Mouse (Mus musculus) cerebellum, postnatal 14 days (tissue): ENCODE results near the gene Calm1.
"Not testable (repeated sequence)": the region's sequence is repeated elsewhere in the genome, so short reads cannot be mapped to it uniquely, and the experiment has no call there.

Experiments used
- DNase-seq, 2 experiments: peaks; one replicate each; pipeline ENCODE4 v3.0.0; 2021; ENCODE audit warnings: mixed read lengths in 2 of 2

Calm1 gene

GRCm38 (mm10) chr12:100198967-100199660, at the start of gene Calm1:
Gene Calm1, plus strand, starts transcription at chr12:100199435.
- peak; percentile 97 to 99 for DNase-seq

- no peak for DNase-seq
Measured at GRCm38 (mm10) chr12:100152466-100152865, 46.8 kb upstream of the Calm1 start.

- DNase-seq, result peak; percentile 91 to 92
Measured at GRCm38 (mm10) chr12:100159261-100159975, 39.8 kb upstream of the Calm1 start, which contains the start of gene Nrde2. Gene Nrde2, minus strand, starts transcription at chr12:100159653.

- DNase-seq, result no peak
Measured at GRCm38 (mm10) chr12:100164991-100165500, 34.2 kb upstream of the Calm1 start.

DNA sequence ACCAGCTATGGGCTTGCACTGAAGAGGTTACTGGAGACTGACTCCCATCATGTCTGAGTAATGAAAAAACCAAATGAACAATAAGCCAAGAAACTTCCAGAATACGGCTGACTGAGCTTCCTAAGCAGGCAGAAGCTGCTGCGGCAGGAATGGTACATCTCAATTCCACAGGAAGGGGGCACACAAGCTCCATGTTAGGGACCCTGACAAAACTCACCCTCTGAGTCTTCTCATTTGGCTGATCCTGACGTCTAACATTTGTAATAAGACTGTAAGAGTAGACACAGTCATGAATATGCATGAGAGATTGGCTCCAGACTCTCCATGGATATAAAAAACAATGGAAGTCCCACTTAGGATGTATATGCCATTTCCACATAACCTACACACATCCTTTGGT, 33.1 kb upstream of the Calm1 start:
- DNase-seq, result peak; percentile 85 to 86

DNA sequence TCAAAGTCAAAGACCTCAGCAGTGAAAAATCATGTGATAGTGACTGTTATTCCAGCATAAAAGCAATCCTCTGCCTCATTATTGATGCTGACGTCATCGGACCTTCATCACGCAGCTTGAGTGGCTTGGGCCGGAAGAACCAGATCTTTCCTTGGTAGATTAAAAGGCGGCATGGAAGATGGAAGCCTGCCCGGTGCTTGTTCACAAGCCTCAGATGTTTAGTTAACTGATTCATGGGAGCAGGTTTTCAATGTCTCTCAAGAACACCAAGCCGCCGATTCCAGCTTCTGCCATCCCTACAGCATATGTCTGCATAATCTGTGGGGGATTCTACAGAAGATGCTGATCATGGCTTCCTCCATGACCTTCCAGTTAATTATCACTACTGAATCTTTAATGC, 32.3 kb upstream of the Calm1 start:
- DNase-seq, result peak; percentile 49 to 61

GRCm38 (mm10) chr12:100167502-100167901, 31.7 kb upstream of the Calm1 start:
- no peak for DNase-seq

DNA sequence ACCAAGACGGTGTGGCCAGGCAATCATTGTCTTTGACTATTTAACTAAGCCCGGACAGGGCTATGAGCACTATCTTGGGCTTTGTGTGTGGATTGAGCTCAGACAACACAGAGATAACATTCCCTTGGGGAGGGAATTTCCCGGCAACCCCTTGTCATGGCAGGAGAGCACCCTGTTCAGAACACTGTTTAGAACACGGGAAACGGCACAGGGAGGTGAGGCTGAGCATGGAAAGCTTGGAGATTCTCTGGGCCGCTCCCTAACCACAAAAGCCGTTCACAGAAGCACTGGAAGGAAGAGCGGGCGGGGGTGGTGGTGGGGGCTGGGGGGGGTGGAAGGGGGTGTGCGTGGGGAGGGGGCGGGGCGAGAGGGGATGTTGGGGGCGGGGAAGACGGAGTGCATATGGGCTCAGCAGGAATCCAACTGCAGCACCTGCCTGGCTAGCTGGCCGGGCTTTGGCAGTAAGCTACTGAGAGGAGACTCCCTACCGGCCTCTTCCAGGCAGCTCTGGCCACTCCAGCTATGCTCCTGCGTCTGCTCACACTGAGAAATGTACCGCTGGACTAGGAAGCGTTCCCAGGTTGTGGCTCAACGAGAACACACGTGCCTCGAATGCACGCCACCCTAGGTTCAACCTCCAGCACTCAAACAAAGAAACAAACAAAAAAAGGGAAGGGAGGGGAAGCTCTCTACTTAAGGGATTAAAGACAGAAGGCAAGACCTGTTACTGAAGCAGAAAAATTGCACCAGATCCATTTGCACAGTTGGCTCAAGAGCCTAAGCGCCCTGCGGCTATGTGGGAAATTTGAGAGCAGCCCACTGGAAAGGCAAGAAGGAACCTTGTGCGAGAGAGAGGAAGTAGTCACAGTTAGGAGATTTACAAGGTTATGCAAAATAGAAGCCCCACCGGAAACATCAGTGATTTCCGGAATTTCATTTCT, 31.0 kb upstream of the Calm1 start:
- peak; percentile 82 to 83 for DNase-seq

DNA sequence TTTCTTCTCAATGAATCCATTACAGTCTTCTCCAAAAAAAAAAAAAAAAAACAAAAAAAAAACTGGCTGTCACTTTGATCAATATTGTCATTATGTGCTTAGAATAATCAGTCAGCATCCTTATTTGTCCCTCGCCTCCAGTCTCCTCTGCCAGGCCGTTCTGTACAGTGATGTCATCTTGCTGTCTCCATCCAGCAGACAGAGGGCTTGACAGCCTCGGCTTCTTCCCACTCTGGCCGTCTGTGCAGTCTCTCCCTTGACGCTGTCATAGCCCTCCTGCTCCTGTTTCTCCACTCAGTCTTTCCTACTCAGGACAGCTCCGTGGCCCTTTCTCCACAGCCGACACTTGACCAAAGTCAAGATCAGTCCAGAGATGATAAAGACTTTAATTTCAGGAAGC, 26.8 kb upstream of the Calm1 start:
- peak in 1 of 2 experiments; percentile 41 for DNase-seq

DNA sequence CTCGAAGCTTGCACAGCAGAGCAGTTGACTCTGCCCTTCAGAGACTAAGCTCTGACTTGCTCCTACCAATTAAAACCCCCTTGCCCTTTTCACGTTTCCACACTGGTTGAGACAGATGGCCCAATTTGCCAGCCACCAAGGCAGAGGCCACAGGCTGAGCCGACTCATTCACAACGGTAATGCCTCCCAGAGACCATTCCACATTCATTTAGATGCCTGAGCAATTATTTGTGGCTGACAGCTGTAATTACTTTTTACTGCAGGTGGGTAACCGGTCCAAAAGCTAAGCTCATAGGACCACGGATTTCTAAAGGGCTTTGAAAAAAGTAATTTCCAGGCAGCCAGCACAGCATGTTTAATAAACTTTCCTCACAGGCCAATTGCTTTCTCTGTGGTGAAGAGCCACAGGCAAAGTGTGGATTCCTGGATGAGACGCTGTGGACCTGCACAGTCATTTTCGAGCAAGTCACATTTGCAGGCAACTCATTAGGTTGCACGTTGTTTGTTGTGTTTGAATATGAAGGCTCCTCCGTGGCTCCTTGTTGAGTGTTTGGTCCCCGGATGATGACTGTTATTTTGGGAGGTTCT, 22.7 kb upstream of the Calm1 start:
- DNase-seq, result no peak

DNA sequence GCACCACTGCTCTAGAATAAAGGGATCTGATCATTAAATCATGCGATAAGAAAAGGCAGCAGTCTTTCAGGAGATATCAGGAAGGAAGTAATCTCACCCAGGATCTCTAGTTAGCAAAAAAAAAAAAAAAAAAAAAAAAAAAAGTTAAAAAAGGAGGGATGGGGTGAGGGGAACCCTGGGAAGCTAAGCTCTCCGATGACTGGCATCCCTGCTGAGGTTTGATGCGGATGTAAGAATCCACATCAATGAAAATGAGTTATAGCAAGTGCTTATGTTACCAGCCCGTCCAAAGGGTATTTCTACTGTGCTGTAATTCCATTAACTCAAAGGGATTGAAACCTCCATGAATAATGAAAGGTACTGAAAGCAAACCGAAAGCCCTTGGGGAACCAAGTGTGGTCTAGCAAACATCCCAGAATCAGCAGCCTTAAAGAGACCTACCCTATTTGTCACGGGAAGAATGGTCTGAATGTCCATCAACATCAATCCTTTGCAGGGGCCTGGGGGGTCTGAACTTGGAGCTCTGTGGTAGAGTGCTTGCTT, 20.3 kb upstream of the Calm1 start:
- no peak for DNase-seq

DNA sequence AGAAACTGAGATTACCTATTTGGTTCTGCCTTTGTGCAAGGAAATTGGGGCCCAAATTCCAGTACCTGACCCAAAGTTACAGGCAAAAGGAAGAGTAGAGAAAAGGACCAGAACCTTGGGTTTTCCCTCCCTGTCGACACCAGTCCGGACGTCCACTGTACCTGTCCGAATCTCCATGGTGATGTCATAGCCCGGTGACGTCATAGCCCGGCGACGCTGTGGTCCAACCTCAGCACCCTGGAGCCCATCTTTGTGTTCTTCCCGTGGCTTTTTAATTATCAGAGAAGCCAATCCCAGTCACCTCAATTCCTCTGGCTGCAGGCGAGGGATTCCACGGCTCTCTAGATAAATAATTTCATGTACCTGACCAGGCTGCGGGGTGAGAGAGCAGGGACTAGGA, 18.4 kb upstream of the Calm1 start:
- DNase-seq, result no peak

DNA sequence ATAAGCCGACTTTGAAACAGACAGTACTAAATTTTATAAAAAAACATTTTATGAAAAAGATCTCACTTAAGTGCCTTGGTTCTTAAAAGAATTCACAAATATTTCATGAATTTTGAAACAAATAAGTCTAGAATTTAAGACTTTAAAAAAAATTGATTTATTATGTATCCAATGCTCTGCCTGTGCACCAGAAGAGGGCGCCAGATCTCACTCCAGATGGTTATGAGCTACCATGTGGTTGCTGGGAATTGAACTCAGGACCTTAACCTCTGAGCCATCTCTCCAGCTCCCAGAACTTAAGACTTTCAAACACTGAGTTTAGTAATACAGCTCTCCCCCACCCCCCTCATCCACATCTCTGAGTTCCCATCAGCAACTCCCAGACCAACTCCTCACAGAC, 16.6 kb upstream of the Calm1 start:
- DNase-seq, result no peak

DNA sequence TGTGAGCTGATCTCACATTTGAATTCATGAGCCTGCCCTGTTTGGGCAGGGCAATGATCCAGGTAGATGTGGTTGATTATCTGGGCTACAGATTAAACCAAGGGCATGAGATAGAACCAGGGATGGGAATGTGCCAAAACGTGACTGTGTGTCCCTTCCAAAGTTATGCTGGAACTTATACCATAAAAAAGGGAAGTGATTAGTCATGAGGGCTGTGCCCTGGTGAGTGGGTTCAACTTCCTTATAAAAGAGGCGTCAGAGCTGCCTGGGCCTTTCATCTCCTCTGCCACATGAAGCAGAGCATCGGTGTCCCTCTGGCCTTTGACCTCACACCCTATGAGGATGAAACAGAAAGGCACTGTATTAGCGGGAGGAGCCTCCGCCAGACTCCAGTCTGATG, 15.3 kb upstream of the Calm1 start:
- no peak for DNase-seq

DNA sequence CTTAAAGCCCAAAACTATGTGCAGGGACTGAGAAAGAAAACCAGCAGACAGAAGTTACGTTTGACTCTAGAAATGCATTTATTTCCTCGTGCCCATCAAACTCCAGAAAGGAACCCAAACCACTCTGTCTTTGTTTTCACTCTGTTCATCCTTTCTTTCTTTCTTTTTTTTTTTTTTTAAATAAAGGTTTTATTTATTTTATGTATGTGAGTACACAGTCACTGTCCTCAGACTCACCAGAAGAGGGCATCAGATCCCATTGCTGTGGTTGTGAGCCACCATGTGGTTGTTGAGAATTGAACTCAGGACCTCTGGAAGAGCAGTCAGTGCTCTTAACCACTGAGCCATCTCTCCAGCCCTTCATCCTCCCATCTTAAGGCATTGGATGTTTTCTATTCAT, 14.3 kb upstream of the Calm1 start:
- DNase-seq, result not testable (repeated sequence)

- DNase-seq, result no peak
Measured at GRCm38 (mm10) chr12:100185897-100186296, 13.3 kb upstream of the Calm1 start.

DNA sequence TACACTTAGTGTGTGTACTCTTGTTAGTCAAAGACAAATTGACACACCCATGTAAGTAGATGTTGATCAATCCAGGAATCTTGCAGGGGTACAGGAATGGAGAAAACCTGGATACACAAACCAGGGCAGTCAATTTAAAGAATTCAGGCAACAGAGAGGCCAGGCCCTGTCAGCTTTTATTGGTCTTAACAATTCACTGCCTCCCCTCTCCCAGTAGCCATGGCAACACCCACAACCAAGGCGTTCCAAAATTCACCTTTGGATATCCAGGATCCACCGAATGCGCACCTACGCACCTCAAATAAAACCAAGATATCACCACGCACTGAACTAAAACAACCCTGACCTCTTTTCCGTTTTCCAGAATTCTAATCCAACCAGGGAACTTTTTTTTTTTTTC, 12.9 kb upstream of the Calm1 start:
- peak; percentile 63 to 73 for DNase-seq

GRCm38 (mm10) chr12:100187013-100187755, 12.1 kb upstream of the Calm1 start:
- peak; percentile 99 for DNase-seq

DNA sequence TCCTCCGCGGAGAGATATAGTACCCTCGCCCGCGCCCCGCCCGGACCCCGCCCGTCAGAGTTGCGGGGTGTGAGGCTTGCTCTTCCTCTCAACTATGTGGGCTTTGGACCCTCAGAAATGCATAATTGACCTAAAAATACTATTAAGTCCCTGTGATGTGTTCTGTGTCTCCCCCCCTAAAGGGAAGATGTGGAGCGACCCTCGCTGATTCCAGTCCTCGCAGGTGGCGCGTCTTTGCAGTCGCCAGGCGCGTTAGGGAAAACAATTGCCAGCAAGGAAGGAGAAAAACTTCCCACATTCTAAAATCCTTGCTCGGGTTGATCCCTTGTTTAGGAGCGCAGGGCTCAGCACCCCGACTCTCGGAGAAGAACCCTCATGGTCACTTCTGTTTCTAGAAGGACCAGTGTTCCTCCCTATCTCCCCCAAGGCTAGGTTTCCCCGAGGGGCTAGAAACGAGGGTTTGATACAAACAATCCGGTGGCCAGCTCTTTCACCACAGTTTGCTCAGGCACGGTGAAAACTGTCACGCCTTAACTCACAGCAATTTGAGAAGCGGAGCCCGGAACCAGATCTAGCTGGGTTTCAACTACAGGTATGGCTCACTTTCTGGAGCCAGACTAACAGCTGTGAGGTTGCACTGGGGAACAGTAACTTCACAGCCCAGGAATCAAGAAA, 11.3 kb upstream of the Calm1 start:
- peak in 1 of 2 experiments; percentile 48 for DNase-seq

DNA sequence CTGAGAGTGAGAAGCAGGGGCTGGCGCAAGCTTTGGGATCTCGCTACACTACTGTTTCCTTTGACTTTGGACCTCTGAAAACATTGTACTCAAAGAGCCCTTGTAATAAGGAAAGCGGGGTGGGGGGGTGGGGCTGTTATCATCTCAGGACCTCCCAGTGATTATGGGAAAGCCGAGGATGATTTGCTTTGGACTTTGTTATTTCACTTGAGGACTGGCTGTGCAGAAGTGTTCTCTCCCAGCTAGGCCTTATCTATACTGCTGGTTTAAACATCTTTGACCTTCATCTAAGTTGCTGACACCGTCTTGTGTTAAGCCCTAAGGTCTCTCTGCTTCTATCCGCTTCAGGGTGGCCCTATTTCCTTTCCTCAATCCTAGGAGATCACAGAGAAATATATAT, 8.4 kb upstream of the Calm1 start:
- DNase-seq, result no peak

- no peak for DNase-seq
Measured at GRCm38 (mm10) chr12:100194181-100194580, 5.1 kb upstream of the Calm1 start.
